Mouse (Mus musculus): ENCODE results near the gene Tbxas1. TPM values are rescaled to one million over a fixed set of nuclear protein-coding genes. Genes with fewer than 3 reads are reported as not detected.
A peak's percentile ranks its signal among the peaks of the same experiment; 100 is the strongest.

Gene Tbxas1
- total RNA-seq, 2 experiments from 2014 or later = 2.8 TPM

- DNase-seq (ENCODE audit: low spot score in 2 of 2) = no peak
- Histone ChIP-seq H3K27ac (no peak overlapping the region), H3K4me3 (no peak overlapping the region)
- no peak for TF ChIP-seq CTCF (conservative IDR thresholded peaks at IDR 0.05)
These were observed 9.3 kb downstream of the Tbxas1 start for GRCm38 (mm10) chr6:38884482-38884881.

DNA sequence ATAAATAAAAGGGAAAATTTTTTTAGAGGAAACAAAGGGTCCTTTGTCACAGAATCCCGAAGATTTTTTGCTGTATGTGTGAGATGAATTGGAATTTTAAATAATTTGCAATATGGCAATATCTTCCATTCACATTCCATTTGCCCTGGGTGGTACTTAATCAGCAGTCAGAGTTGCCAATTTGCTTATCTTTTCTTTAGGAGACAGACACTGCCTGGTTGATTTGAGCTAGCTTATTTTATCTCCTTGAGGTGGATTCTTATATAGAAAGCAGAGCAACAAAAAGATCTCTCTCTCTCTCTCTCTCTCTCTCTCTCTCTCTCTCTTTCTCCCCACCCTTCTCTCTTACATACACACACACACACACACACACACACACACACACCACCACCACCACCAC is 9.9 kb downstream of the Tbxas1 start:
- Histone ChIP-seq H3K4me3 (no peak overlapping the region), H3K27ac (no peak overlapping the region)
- no peak for TF ChIP-seq CTCF (conservative IDR thresholded peaks at IDR 0.05)
- DNase-seq (ENCODE audit: low spot score in 2 of 2) = no peak

DNA sequence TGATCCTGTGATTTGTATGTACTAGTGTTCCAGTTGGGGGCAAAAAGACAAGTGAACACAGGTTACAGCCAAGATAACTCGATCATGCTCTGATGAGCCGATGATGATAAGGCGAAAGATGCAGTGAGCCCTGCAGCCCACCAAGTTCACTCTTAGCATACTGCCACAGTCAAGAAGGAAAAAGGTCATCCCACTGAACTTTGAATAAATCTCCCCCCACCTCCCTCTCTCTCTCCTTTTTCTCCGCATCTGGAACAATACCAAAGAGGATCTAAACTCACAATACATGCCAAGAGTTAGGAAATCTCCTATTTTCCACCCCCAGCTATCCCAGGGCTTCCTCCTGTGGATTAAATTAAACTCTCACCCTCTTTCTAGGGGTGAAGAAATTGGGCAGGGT is 12.2 kb downstream of the Tbxas1 start:
- no peak overlapping the region for H3K27ac ChIP-seq
- DNase-seq (ENCODE audit: low spot score in 2 of 2) = no peak
- TF ChIP-seq CTCF (conservative IDR thresholded peaks at IDR 0.05) = no peak
- no peak overlapping the region for H3K4me3 ChIP-seq

DNA sequence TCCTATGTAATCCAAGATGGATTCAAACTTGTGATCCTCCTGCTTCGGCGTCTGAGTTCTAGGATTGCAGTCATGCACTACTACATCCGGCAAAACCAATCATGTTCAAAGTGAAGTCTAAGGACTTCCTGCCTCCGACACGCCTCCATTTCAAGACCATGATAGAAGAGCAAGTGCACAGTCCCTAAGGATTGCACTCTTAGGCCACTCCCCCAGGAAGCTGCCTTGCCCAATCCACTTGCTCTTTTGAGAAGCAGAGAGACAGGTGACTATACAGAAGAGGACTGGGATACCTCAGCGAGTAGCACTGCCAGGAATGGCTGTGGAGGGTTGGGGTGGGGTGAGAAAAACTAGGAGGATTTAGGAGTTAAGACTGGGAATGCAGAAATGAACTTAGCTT is 14.0 kb downstream of the Tbxas1 start:
- Histone ChIP-seq H3K27ac (no peak overlapping the region), H3K4me3 (no peak overlapping the region)
- no peak for TF ChIP-seq CTCF (conservative IDR thresholded peaks at IDR 0.05)
- no peak for DNase-seq (ENCODE audit: low spot score in 2 of 2)

- TF ChIP-seq CTCF (conservative IDR thresholded peaks at IDR 0.05) = no peak
These were observed 16.8 kb downstream of the Tbxas1 start for GRCm38 (mm10) chr6:38892017-38892416.

GRCm38 (mm10) chr6:38893615-38894014 is 18.4 kb downstream of the Tbxas1 start:
- no peak overlapping the region for H3K4me3 ChIP-seq
- no peak for DNase-seq (ENCODE audit: low spot score in 2 of 2)
- no peak for TF ChIP-seq CTCF (conservative IDR thresholded peaks at IDR 0.05)

More at GRCm38 (mm10) chr6:38892017-38892416, 16.8 kb downstream of the Tbxas1 start:
- no peak for DNase-seq (ENCODE audit: low spot score in 2 of 2)
- no peak overlapping the region for H3K4me3 ChIP-seq
- H3K27ac ChIP-seq = no peak overlapping the region

DNA sequence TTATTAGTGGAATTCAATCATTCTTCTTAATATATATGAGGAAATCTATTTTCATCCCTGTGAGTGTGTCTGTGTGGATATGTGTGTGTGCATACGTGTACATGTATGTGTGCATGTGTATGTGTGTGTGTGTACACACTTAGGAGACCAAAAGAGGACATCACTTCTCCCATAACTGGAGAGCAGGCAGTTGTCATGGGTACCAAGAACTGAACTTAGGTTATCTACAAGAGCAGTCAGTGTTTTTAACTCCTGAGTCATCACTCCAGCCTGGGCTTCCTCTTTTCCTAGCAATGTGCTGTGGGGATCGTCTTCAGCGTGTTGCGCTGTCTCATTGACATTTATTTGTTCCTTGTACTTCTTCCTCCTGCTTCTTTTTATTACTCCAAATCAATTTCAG is 24.9 kb downstream of the Tbxas1 start:
- DNase-seq (ENCODE audit: low spot score in 2 of 2) = no peak
- H3K4me3 ChIP-seq = no peak overlapping the region
- TF ChIP-seq CTCF (conservative IDR thresholded peaks at IDR 0.05) = no peak
- H3K27ac ChIP-seq = no peak overlapping the region

More at GRCm38 (mm10) chr6:38893615-38894014, 18.4 kb downstream of the Tbxas1 start:
- no peak overlapping the region for H3K27ac ChIP-seq

GRCm38 (mm10) chr6:38900479-38901126 is 25.4 kb downstream of the Tbxas1 start:
- no peak overlapping the region for H3K27ac ChIP-seq
- no peak for DNase-seq (ENCODE audit: low spot score in 2 of 2)
- H3K4me3 ChIP-seq = no peak overlapping the region
- no peak for TF ChIP-seq CTCF (conservative IDR thresholded peaks at IDR 0.05)

DNA sequence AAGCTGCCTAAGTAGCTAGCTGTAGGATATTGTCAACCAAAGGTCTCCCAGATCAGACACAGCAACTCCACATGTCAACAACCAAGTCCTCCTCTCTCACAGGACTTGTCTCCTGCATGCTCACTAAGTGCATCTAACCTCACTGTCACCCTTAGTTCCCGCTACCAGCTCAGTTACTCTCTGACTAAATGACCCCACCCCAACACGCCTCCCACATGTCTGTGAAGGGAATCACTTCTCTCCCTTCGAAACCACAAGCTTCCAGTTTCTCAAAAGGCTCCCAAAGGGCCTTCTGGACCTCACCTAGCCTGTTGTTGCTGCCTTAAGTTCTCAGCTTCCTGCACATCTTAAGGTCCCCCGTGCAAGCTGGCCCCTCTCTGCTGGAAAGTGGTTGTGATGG is 25.9 kb downstream of the Tbxas1 start:
- no peak for DNase-seq (ENCODE audit: low spot score in 2 of 2)
- Histone ChIP-seq H3K4me3 (no peak overlapping the region), H3K27ac (no peak overlapping the region)
- TF ChIP-seq CTCF (conservative IDR thresholded peaks at IDR 0.05) = no peak

DNA sequence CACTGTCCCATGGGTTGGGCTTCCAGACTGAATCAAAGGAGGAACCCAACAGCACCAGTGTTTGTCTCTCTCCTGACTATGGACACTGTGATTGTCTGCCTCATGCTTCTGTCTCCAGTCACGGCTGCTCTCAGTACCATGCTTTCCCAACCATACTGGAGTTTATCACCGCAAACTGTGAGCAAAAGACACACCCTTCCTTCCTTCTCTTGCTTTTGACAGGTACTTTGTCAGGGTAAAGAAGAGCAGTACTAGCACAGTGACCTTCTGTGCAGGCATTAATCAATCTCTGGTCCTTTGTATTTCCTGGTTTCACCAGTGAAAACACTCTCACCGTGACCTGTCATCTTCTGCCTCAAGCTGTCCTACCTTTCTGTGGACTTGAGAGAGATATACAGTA is 26.4 kb downstream of the Tbxas1 start:
- H3K4me3 ChIP-seq = no peak overlapping the region
- TF ChIP-seq CTCF (conservative IDR thresholded peaks at IDR 0.05) = no peak

DNA sequence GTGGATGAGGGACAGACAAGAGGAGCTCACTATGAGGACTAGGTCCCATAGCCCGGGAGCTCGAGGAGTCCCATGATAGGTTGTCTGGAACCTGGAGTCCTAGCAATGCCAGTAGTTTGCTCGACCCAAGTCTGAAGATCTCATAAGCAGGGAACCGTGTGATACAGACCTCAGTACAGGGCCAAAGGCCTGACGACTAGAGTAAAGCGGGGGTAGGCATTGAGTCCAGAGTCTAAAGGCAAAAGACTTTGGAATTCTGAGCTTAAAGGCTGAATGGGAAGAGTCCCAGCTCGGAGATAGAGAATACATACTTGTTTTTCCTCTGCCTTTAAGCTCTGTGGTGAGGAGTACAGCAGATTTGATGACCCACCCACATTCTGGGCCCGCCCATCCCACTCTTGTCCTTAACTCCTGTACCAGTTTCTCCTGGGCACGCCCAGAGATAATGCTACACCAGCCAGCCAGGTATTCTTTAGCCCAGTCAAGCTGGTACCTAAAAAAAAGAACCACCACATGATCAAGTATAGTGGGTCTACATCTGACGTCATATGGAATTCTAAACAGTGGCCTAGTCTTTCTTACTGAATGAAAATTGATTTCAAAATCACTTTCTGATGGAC is 27.7 kb downstream of the Tbxas1 start:
- no peak for DNase-seq (ENCODE audit: low spot score in 2 of 2)

More for the DNA sequence above, 26.4 kb downstream of the Tbxas1 start:
- no peak overlapping the region for H3K27ac ChIP-seq
- no peak for DNase-seq (ENCODE audit: low spot score in 2 of 2)

DNA sequence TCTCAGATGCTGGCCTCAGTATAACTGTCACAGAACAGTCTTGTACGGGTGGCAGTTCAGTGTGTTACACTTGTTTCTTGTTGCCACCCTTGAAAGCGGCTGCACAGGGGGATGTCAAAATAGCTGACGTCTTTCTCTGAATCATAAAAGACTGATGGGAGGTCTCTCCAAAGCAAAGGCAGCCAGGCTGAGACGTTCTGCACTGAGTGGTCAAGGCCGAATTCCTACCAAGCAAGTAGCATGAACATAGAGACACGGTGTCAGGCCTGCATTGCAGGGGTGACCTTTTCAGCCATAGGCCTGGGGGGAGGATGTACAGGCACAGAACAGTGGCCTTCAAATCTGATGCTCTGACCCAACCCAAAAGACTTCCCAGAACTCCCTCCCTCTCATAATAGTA is 30.8 kb downstream of the Tbxas1 start:
- TF ChIP-seq CTCF (conservative IDR thresholded peaks at IDR 0.05) = no peak
- DNase-seq (ENCODE audit: low spot score in 2 of 2) = no peak

More for the DNA sequence above, 27.7 kb downstream of the Tbxas1 start:
- TF ChIP-seq CTCF (conservative IDR thresholded peaks at IDR 0.05) = no peak
- no peak overlapping the region for H3K4me3 ChIP-seq
- 0 out of 2 replicates have a peak overlapping the region, but pooled peaks have one; percentile 14 for H3K27ac ChIP-seq

DNA sequence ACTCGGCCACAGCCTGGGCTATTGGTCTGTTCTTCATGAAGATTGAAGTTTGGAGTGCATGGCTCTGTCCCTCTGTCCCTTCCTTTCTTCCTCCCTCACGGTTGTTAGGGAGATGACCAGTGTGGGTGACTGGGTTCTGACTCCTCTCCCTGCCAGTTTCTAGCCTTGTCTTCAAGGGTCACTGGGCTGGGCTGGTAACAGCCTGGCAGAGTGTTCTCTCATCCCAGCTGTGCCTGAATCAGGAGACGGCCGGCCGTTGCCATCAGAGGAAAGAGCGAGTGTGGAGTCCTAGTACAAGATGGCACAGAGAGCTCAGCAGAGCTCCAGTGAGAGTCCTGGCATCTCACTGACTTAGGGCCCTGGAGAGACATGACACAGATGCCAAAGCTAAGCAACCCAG is 33.2 kb downstream of the Tbxas1 start:
- peak overlapping the region; percentile 28; the same call in 1 of the 2 replicates for H3K27ac ChIP-seq
- TF ChIP-seq CTCF (conservative IDR thresholded peaks at IDR 0.05) = no peak
- H3K4me3 ChIP-seq = no peak overlapping the region
- no peak for DNase-seq (ENCODE audit: low spot score in 2 of 2)

More for the DNA sequence above, 30.8 kb downstream of the Tbxas1 start:
- H3K4me3 ChIP-seq = no peak overlapping the region
- no peak overlapping the region for H3K27ac ChIP-seq
